Mouse (Mus musculus) liver, adult (tissue): Measurements from ENCODE around the gene Fzd1.

ENCODE experiments used
- GATA4 ChIP-seq: IDR thresholded peaks from 2 replicates; pipeline ENCODE4 v1.6.1; 2014; ENCODE audit warnings: mild to moderate bottlenecking, low read length; ENCODE audit not compliant: insufficient replicate concordance

The Fzd1 gene

DNA sequence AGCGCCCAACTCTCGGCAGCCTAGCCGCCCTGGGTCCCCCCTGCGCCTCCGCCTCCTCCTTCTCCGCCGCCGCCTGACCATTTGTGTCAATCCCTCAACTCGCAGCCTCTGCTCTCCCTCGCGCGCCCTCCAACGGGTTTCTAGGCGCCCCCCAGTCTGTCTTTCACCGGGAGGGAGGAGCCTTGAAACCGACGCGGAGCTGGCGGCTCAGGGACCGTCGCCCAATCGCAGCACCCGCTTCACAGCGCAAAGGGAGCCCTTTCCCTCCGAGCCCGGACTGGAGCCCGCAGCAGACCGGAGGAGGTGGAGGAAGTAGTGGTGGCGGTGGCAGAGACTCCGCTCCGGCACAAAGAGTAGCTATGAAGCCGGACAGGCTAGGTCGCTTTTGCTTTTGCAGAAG lies at the start of gene Fzd1:
Gene Fzd1, minus strand, starts transcription at position 134 of the 400 bp plus-strand sequence.
- TF ChIP-seq GATA4, result no peak; the same call in 1 of the 2 replicates

DNA sequence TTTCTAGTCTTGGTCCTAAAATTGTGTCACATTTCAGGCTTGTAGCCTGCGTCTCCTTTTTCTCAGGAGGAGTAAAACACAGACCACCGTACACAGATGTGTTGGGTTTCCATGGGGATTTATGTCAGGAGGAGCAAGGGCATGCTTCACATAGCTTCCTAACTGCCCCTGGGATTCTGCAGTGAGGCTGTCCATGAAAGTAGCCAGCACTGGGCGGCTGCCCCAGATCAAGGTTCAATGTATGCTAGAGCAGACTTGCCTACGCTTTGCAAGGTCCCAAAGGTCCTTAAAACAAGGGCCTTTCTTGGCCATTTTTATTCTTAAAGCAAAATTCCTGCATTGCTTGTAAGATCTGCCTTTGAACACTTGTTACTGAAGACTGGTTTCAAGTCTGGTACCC lies 47.4 kb upstream of the Fzd1 start:
- TF ChIP-seq GATA4, result no peak

DNA sequence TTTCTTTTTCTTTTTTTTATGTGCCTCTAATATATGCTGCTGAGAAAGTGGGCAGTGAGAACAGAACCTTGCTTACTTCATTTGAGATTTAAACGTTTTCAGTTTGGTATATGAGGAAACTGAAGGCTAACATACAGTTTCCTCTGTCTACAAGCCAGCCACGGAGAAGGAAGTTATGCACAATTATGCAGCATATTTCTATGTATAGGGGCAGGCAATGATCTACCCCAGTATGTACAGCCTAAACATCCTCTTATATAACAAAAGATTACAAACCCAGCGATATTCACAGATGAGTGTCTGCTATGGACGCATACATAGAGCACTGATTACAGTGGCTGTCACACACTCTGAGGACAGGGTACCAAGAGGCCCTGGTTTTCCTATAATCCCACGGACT lies 45.9 kb upstream of the Fzd1 start:
- no peak for TF ChIP-seq GATA4

DNA sequence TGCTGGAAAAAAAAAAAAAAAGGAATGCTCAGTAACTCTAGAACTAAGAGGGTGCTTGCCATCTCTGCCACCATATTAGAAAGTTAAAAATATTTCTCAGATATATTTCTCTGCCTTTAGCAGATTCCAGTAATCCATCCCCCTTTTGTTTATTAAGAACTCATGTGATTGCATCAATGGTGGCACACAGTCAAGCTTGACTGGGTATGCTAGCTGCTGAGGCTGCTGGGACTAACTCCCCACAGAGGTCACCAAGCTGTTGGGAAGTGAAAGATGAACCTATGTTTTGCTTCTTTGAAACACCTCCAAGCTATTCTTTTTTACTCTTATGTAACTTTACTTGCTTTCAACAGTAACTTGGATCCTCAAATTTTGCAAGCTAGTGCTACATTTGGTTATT lies 44.1 kb upstream of the Fzd1 start:
- no peak for TF ChIP-seq GATA4

DNA sequence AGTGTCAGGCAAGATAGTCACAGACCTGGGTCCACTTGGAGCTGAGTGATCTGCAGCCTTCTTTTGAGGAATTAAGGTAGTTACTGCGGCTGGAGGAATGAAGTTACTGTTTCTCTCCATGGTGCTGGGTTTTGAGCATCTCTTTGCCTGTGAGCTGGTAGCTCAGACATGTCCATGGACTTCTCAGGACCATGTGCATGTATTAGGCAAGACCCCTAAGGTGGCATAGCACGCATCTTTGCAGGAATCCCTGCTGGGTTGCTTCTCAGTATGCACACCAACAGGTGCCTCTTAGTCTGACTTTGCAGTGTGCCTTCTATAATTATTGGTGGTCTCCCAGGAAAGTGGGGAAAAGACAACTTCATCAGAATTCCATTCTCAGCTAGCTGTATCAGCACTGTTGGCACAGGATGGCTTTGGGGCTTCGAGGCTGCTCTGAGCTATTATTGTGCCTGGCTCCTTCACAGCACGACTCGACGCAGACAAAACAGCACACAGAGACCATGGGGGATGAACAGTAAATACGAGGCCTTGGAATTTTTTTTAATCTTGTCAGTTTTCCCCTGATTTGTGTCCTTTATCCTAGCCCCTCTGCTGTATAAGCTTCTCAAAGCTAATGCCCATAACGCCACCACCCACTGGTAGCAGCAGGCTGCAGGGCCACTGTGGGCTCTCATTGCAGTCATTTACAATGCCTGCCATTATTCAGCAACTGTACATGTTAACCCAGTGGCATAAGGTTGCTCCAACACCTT lies 43.4 kb upstream of the Fzd1 start:
- TF ChIP-seq GATA4, result no peak

DNA sequence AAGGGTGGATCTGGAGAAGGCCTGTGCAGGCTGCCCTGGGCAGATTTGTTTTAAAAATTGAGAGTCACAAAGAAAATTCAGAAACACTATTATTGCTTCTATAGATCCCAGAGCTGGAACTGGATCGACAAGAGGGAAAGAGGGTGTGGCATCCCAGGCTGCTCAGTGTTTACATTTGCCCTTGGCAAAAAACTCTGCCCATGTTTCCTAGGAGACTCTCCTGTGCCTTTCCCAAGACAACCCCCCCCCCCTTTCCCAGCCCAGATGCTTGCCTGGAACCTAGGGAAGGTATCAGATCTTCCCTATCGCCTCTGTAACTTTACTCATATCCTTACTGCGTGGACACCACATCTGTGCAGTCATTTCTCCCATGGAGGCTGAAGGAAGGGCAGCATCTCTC lies 33.4 kb upstream of the Fzd1 start:
- no peak for TF ChIP-seq GATA4

DNA sequence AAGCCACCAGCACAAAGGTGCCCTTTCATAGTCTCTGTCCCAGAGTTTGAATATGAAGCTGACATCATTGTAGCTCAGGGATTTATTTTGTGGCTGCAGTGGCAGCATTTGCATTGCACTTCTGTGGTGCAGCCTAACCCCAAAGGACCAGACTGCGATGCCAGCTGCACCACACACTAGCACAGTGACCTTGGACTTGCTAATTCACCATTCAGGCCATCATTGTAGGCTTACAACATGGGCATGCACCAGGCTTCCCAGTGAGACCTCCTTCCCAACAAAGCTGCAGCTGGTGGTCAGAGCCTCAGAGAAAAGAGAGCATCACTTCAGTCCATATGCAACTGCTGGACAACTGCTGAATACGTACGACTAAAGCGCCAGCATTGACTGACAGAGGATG lies 32.4 kb upstream of the Fzd1 start:
- TF ChIP-seq GATA4, result no peak

DNA sequence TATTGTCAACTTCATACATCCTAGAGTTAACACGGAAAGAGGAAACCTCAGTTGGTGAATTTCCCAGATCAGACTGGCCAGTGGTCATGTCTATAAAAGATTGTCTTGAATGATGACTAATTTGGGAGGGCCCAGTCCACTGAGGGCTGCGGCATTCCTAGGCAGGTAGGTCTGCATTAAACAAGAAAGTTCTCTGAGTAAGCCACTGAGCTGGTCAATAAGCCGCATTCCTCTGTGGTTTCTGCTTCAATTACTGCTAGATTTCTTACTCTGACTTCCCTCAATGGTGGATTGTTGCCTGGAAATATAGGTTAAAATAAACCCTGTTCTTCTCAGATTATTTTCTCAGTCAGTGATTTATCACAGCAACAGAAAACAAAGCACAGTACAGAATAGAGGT lies 30.6 kb upstream of the Fzd1 start:
- TF ChIP-seq GATA4, result no peak

DNA sequence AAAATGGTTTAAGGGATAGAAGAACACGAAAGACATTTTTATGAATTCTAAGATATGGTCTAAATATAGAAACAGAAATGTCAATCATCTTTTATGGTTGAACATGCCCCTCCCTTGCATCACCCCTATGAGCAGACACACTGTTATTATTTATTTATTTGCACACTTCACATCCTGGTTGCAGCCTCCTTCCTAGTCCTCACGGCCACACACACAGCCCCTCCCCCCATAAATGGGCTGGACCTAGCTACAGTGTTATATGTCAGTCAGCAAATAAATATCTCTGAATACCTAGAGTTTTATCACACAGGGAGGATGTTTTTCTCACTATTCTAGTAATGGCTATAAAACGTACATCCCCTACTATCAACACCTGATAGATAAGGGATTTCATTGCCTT lies 29.0 kb upstream of the Fzd1 start:
- no peak for TF ChIP-seq GATA4

DNA sequence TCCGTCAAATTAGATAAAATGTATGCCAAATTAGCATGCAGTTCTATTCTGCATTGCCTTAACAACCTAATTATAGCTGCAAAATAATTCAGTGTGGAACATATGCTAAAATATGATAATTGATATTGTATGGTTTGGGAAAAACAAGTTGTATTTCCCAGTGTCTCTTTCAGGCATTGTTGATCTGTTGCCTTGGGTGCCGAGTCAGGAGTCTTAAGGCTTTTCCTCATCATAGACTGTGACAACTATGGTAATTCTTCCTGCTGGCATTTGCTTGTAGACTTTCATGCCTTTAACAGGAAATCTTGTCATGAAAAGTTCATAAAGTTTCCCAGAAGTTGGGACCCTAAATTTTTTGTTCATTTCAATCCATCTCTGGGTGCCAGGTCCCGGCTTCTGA lies 20.4 kb upstream of the Fzd1 start:
- no peak for TF ChIP-seq GATA4

DNA sequence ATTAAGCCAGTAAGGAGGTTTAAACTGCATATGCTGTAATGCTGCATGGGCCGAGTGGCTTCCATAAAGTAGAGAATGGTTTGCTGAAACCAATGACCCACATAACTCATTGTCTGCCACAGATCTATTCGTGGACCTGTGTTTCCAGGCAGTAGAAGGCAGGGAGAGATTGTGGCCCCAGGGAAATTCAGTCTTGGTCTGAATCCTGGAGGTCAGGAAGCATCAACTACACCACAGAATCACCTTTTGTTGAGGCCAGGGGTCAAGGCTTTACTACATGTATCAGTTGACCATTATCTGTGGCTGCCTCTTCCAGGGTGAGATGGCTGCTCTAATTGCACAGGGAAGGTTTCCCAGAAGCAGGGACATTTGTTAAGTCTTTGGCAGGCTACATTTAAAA lies 18.7 kb upstream of the Fzd1 start:
- TF ChIP-seq GATA4, result no peak

DNA sequence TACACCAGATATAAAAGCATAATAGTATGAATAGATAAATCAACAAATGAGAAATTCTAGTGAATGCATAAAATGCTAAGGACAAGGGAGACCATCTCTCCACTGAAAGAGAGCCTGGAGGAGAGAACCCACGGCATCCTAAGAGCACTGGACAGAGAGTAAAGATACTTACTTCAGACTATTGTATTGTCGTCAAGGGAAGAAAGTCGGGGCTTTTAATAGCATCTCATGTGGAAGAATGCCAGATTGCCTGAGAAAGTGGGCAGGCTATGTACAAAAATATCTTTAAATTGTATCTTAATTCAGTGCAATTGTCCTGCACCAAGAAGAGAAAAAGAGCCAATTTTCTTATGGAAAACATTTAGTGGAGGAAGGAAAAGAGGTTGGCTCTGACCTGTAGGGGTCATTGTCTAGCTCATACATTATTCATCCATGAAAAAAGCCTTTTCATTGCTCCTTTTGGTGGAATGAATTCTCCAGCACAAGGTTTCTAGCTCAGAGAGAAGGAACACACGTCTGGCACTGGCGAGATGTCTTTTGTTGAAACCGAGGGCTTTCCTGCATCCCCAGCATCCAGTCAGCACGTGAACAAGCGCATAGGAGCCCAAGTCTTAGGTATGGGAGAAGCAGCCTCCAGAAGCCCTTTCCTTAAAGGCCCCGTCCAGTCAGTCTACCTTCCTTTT lies 15.4 kb upstream of the Fzd1 start:
- TF ChIP-seq GATA4, result no peak

DNA sequence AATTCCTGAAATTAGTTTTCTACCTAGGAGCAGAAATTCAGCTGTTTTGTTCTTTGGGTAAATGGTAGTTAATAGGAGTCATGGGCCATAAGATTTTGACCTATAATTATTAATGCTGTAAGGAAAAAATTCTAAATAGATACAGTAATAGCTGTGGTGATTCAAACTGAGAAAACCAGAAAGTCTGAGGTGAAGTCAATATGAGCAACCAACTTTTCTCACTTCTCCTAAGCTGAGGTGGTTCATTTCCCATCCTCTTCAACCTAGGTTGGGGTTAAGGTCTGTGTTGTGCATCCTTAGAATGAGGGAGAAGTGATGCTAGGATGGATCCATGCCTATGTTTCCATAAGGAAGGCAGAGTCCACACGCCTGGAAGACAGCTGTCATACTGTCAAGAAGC lies 12.8 kb upstream of the Fzd1 start:
- no peak for TF ChIP-seq GATA4

DNA sequence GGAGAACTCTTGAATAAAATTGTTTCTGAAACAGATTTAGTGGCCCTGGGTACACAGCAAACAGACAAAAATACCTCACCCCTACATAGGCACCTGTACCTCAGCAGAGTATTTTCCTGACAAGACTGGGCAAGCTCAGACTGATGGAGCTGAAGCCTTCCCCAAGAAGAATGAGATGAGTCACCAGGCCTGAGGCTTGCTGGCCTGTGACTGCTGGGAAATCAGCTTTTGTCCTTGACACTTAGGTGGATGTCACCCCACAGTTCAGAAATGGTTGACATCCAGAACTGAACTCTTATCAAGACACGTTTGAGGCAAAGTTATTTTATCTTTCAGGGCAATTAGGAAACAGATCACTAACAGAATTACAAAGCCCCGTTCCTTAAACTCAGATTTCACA lies 10.1 kb upstream of the Fzd1 start:
- TF ChIP-seq GATA4, result no peak

DNA sequence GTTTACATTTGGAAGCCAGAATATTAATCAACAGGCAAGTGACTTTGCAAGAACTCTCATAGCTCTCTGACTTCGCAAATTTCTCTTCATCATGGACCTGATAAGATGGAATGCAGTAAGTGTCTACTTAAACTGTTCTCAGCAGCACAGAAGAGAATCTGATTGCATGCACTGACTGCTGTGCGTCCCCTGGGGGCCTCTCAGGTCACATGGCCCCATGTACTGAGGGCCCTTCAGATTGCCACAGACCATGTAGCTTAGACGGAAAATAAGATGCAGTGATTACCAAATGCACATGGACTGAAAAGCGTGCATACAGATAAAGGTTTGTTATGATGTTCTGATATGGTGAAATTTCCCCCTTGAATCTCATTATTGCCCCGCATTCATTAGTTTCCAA lies 8.9 kb upstream of the Fzd1 start:
- no peak for TF ChIP-seq GATA4

DNA sequence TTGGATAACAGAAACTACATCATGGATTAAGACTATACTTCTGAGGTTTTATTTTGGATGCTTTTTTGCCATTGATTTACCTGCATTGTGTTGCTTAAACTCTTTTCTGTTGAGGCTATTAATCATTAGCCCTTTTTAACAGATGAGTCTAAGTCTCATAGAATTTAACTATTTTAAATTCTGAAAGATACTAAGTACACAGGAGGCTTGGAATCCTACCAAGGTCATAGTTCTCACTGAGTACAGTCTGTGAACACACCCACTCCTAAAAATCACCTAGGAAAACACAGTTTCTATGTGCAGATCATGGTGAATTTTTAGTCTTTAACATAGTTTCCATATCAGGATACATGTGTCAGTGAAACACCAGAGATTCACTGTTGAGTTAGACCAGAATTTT lies 4.1 kb upstream of the Fzd1 start:
- TF ChIP-seq GATA4, result no peak
